Mouse (Mus musculus) forelimb bud, embryonic 11.5 days (tissue): ENCODE measurements around the gene Pcif1.
A peak's percentile ranks its signal among the peaks of the same experiment; 100 is the strongest.
"Not testable (repeated sequence)": the region's sequence is repeated elsewhere in the genome, so short reads cannot be mapped to it uniquely, and the experiment has no call there.

Source experiments
- DNase-seq: peaks from one replicate; pipeline ENCODE4 v3.0.0-alpha.2; 2012; ENCODE audit warnings: low read depth, low spot score

The Pcif1 gene

GRCm38 (mm10) chr2:164879228-164879567 is at the start of gene Pcif1:
Gene Pcif1, plus strand, starts transcription at chr2:164879304.
- DNase-seq: peak; percentile 90

- DNase-seq: no peak
Measured at GRCm38 (mm10) chr2:164831029-164831428, 48.1 kb upstream of the Pcif1 start.

GRCm38 (mm10) chr2:164832032-164832747 is 46.9 kb upstream of the Pcif1 start:
- no peak for DNase-seq

- peak; percentile 63 for DNase-seq
Measured at GRCm38 (mm10) chr2:164832748-164833301, 46.3 kb upstream of the Pcif1 start, which contains the start of gene Ctsa. Gene Ctsa, plus strand, starts transcription at chr2:164832873.

- DNase-seq: peak; percentile 100
Measured at GRCm38 (mm10) chr2:164833314-164833959, 45.7 kb upstream of the Pcif1 start, which contains the start of gene Neurl2. Gene Neurl2, minus strand, starts transcription at chr2:164833456.

- no peak for DNase-seq
Measured at GRCm38 (mm10) chr2:164834531-164834930, 44.6 kb upstream of the Pcif1 start.

- DNase-seq: no peak
Measured at GRCm38 (mm10) chr2:164835164-164835563, 43.9 kb upstream of the Pcif1 start.

- no peak for DNase-seq
Measured at GRCm38 (mm10) chr2:164845782-164846181, 33.3 kb upstream of the Pcif1 start.

GRCm38 (mm10) chr2:164850061-164850460 is 29.0 kb upstream of the Pcif1 start:
- DNase-seq: no peak

- not testable (repeated sequence) for DNase-seq
Measured at GRCm38 (mm10) chr2:164855572-164855971, 23.5 kb upstream of the Pcif1 start.

GRCm38 (mm10) chr2:164856309-164857100 is 22.6 kb upstream of the Pcif1 start:
- DNase-seq: no peak

- peak; percentile 63 for DNase-seq
Measured at GRCm38 (mm10) chr2:164857101-164857821, 21.8 kb upstream of the Pcif1 start, which contains the start of gene Pltp. Gene Pltp, minus strand, starts transcription at chr2:164857711.

- DNase-seq: no peak
Measured at GRCm38 (mm10) chr2:164857842-164858553, 21.1 kb upstream of the Pcif1 start.

GRCm38 (mm10) chr2:164859155-164859554 is 19.9 kb upstream of the Pcif1 start:
- DNase-seq: no peak

GRCm38 (mm10) chr2:164859640-164860432 is 19.3 kb upstream of the Pcif1 start:
- no peak for DNase-seq

- DNase-seq: no peak
Measured at GRCm38 (mm10) chr2:164861094-164861493, 18.0 kb upstream of the Pcif1 start.

GRCm38 (mm10) chr2:164862179-164862861 is 16.8 kb upstream of the Pcif1 start:
- DNase-seq: no peak

GRCm38 (mm10) chr2:164863411-164863810 is 15.7 kb upstream of the Pcif1 start:
- not testable (repeated sequence) for DNase-seq

GRCm38 (mm10) chr2:164864593-164864992 is 14.5 kb upstream of the Pcif1 start:
- no peak for DNase-seq
